In the genomic region with DNA sequence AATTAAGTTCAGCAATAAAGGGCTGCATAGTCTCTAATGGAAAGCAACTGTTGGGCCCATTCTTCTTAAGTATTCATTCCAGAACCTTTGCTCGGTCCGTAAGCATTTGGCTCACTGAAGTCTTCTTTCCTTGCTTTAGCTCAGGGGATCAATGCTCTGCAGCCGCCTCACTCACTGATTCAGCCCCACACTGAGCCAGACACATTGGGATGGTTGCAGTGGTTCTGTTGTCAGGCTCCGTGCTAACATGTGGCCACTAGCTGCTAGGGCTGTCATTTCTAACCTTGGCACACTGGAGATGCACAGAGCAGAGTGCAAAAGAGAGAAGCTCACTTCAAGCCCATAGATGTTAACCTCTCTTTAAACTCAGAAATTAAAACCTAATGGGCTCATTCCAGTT, we compare ENCODE assay signal across 15 mouse cellular contexts.
"Had no signal": no experiment of that assay in that cellular context is flagged by ENCODE, and none has a peak within 500 bp of the region (broad histone marks: within the 10 kb centered on the region; RNA-seq: fewer than 3 reads in every experiment).

No protein-coding gene starts in this region.

- H3K36me3 ChIP-seq: liver, embryonic 15.5 days; midbrain, embryonic 10.5 days; midbrain, embryonic 15.5 days; neural tube, embryonic 12.5 days; stomach, embryonic 15.5 days had no signal

- H3K27me3 ChIP-seq: liver, embryonic 15.5 days; midbrain, embryonic 15.5 days; neural tube, embryonic 12.5 days; stomach, embryonic 15.5 days had no signal

- H3K27ac ChIP-seq: left cerebral cortex, adult 2 months; liver, embryonic 15.5 days; midbrain, embryonic 10.5 days; midbrain, embryonic 15.5 days; neural tube, embryonic 12.5 days; stomach, embryonic 15.5 days had no signal

- H3K4me1 ChIP-seq: liver, embryonic 15.5 days had no signal

- H3K4me3 ChIP-seq: left cerebral cortex, adult 2 months; liver, embryonic 15.5 days; midbrain, embryonic 10.5 days; midbrain, embryonic 15.5 days; neural tube, embryonic 12.5 days; stomach, embryonic 15.5 days had no signal

- H3K9ac ChIP-seq: liver, embryonic 15.5 days; midbrain, embryonic 15.5 days; neural tube, embryonic 12.5 days; stomach, embryonic 15.5 days had no signal

- DNase-seq: kidney, adult 8-10 months; kidney, postnatal 25 days; lung, adult 2 months; lung, postnatal 36 days; retina, postnatal 1 day; thymus, adult 2 months; thymus, postnatal 25 days had no signal

- H3K4me2 ChIP-seq: liver, embryonic 11.5 days; liver, embryonic 15.5 days; midbrain, embryonic 15.5 days; neural tube, embryonic 12.5 days; stomach, embryonic 15.5 days had no signal

- H3K9me3 ChIP-seq: liver, embryonic 15.5 days; midbrain, embryonic 10.5 days; midbrain, embryonic 15.5 days; neural tube, embryonic 12.5 days; stomach, embryonic 15.5 days had no signal

- ATAC-seq: lung, postnatal 0 days; midbrain, embryonic 15.5 days had no signal
